Mouse (Mus musculus) intestine, embryonic 14.5 days (tissue): ENCODE measurements around the gene Lysmd4. TPM values are rescaled to one million over a fixed set of nuclear protein-coding genes. Genes with fewer than 3 reads are reported as not detected.

ENCODE experiments used
- ATAC-seq: fragments of 200-750 bp; cut with Nextera tagmentation; replicated peaks from 2 replicates; pipeline ENCODE4 v1.8.0; 2017; ENCODE audit warnings: low read depth, moderate number of reproducible peaks, moderate TSS enrichment, moderate library complexity; ENCODE audit not compliant: low FRiP score, low TSS enrichment
- DNase-seq: peaks from one replicate; pipeline ENCODE4 v3.0.0-alpha.2; 2018; ENCODE audit warnings: low spot score
- H3K27ac ChIP-seq: fragments of 300-500 bp; sonication (generic); 2 replicates; pipeline ENCODE4 v1.5.1; 2014; ENCODE audit warnings: low read depth, mild to moderate bottlenecking, control low read depth
- H3K27me3 ChIP-seq: fragments of 300-500 bp; sonication (generic); replicated peaks from 2 replicates; pipeline ENCODE4 v1.6.1; 2014; ENCODE audit warnings: low read length, control low read depth; ENCODE audit not compliant: control insufficient read depth, insufficient read depth
- H3K36me3 ChIP-seq: fragments of 300-500 bp; sonication (generic); 2 replicates; pipeline ENCODE4 v1.6.1; 2014; ENCODE audit warnings: low read length, control low read depth; ENCODE audit not compliant: control insufficient read depth, insufficient read depth
- H3K4me1 ChIP-seq: fragments of 300-500 bp; sonication (generic); replicated peaks from 2 replicates; pipeline ENCODE4 v1.6.1; 2014; ENCODE audit warnings: low read length, control low read depth, mixed read lengths; ENCODE audit not compliant: control insufficient read depth, insufficient read depth
- H3K4me2 ChIP-seq: fragments of 300-500 bp; sonication (generic); 2 replicates; pipeline ENCODE4 v1.6.1; 2014; ENCODE audit warnings: low read length
- H3K4me3 ChIP-seq: fragments of 300-500 bp; sonication (generic); 2 replicates; pipeline ENCODE4 v1.5.1; 2014; ENCODE audit warnings: low read depth, low read length, control low read depth, mixed read lengths
- H3K9ac ChIP-seq: fragments of 300-500 bp; sonication (generic); 2 replicates; pipeline ENCODE4 v1.6.1; 2014; ENCODE audit warnings: mild to moderate bottlenecking, low read length
- H3K9me3 ChIP-seq: fragments of 300-500 bp; sonication (generic); 2 replicates; pipeline ENCODE4 v1.6.1; 2016; ENCODE audit warnings: low read length, control low read depth; ENCODE audit not compliant: control insufficient read depth
- WGBS: fragments of 180-500 bp; shearing (Covaris S2); extraction: QIAGEN DNeasy Blood & Tissue Kit; methylation state at CpG from one replicate; pipeline ENCODE4 v1.1.7; 2014; 5-methylcytosine and 5-hydroxymethylcytosine counted together
- polyA plus RNA-seq: library from polyadenylated mRNA; unstranded; fragments of >200 nt; fragmentation: Nextera tagmentation; extraction: Ambion mirVana; gene quantifications from 2 replicates; pipeline ENCODE4 v1.2.1, GENCODE M21; 2014

Gene Lysmd4
- polyA plus RNA-seq, 1 experiment from 2014 or later = 10.6 TPM

GRCm38 (mm10) chr7:67227538-67227937 is 5.2 kb downstream of the Lysmd4 start:
- 65% methylated on average over 1 of the region's 1 CpGs for WGBS
- Histone ChIP-seq H3K9me3 (no peaks in the 10 kb centered on the region), H3K36me3 (peaks cover 30% of the 10 kb centered on the region), H3K27ac (no peak overlapping the region), H3K9ac (no peak overlapping the region), H3K4me1 (peaks cover 3% of the 10 kb centered on the region; the same call in 1 of the 2 replicates), H3K4me2 (no peak overlapping the region), H3K4me3 (no peak overlapping the region), H3K27me3 (no peaks in the 10 kb centered on the region)
- ATAC-seq = no peak
- no peak for DNase-seq

GRCm38 (mm10) chr7:67228390-67228789 is 6.0 kb downstream of the Lysmd4 start:
- H3K4me2 ChIP-seq = no peak overlapping the region
- H3K9ac ChIP-seq = no peak overlapping the region
- H3K4me3 ChIP-seq = no peak overlapping the region
- H3K4me1 ChIP-seq = no peaks in the 10 kb centered on the region
- no peak overlapping the region for H3K27ac ChIP-seq
- peaks cover 37% of the 10 kb centered on the region for H3K36me3 ChIP-seq
- DNase-seq (no peak), ATAC-seq (no peak)
- no peaks in the 10 kb centered on the region for H3K27me3 ChIP-seq
- H3K9me3 ChIP-seq = no peaks in the 10 kb centered on the region
- 78% methylated on average over 3 of the region's 3 CpGs for WGBS

- H3K4me1 ChIP-seq = no peaks in the 10 kb centered on the region
- H3K36me3 ChIP-seq = peaks cover 40% of the 10 kb centered on the region
- 85% methylated on average over 5 of the region's 5 CpGs for WGBS
- ATAC-seq (no peak), DNase-seq (peak; percentile 69)
- H3K27me3 ChIP-seq = no peaks in the 10 kb centered on the region
- H3K4me2 ChIP-seq = no peak overlapping the region
- H3K9me3 ChIP-seq = no peaks in the 10 kb centered on the region
- H3K9ac ChIP-seq = no peak overlapping the region
- H3K27ac ChIP-seq = no peak overlapping the region
- no peak overlapping the region for H3K4me3 ChIP-seq
Observed at GRCm38 (mm10) chr7:67228891-67229602, 6.7 kb downstream of the Lysmd4 start.

- no peak overlapping the region for H3K4me3 ChIP-seq
- ATAC-seq = no peak
- H3K27me3 ChIP-seq = no peaks in the 10 kb centered on the region
- no peak overlapping the region for H3K9ac ChIP-seq
- peak; percentile 28 for DNase-seq
- H3K36me3 ChIP-seq = peaks cover 43% of the 10 kb centered on the region
- no peak overlapping the region for H3K4me2 ChIP-seq
- no peak overlapping the region for H3K27ac ChIP-seq
- no peaks in the 10 kb centered on the region for H3K9me3 ChIP-seq
- H3K4me1 ChIP-seq = no peaks in the 10 kb centered on the region
- 93% methylated on average over 3 of the region's 3 CpGs for WGBS
Observed at GRCm38 (mm10) chr7:67229701-67230100, 7.4 kb downstream of the Lysmd4 start.

- Histone ChIP-seq H3K27ac (no peak overlapping the region), H3K9me3 (no peaks in the 10 kb centered on the region), H3K36me3 (peaks cover 44% of the 10 kb centered on the region), H3K9ac (no peak overlapping the region), H3K4me2 (no peak overlapping the region), H3K4me1 (no peaks in the 10 kb centered on the region), H3K4me3 (no peak overlapping the region), H3K27me3 (no peaks in the 10 kb centered on the region)
- ATAC-seq (no peak), DNase-seq (peak; percentile 44)
- WGBS = 93% methylated on average over 3 of the region's 3 CpGs
Observed at GRCm38 (mm10) chr7:67230221-67230620, 7.9 kb downstream of the Lysmd4 start.

GRCm38 (mm10) chr7:67230640-67231140 is 8.3 kb downstream of the Lysmd4 start:
- H3K4me3 ChIP-seq = no peak overlapping the region
- H3K4me1 ChIP-seq = no peaks in the 10 kb centered on the region
- H3K9me3 ChIP-seq = no peaks in the 10 kb centered on the region
- no peak overlapping the region for H3K4me2 ChIP-seq
- WGBS = 73% methylated on average over 3 of the region's 3 CpGs
- H3K36me3 ChIP-seq = peaks cover 48% of the 10 kb centered on the region
- DNase-seq (peak; percentile 48), ATAC-seq (no peak)
- H3K27ac ChIP-seq = no peak overlapping the region
- no peaks in the 10 kb centered on the region for H3K27me3 ChIP-seq
- H3K9ac ChIP-seq = no peak overlapping the region

- Histone ChIP-seq H3K4me3 (no peak overlapping the region), H3K27ac (no peak overlapping the region), H3K4me2 (no peak overlapping the region), H3K36me3 (peaks cover 54% of the 10 kb centered on the region), H3K4me1 (no peaks in the 10 kb centered on the region), H3K27me3 (no peaks in the 10 kb centered on the region), H3K9ac (no peak overlapping the region), H3K9me3 (no peaks in the 10 kb centered on the region)
- WGBS = 91% methylated on average over 14 of the region's 14 CpGs
- peak; percentile 34 for DNase-seq
- no peak for ATAC-seq
Observed at GRCm38 (mm10) chr7:67232504-67232903, 10.2 kb downstream of the Lysmd4 start.

GRCm38 (mm10) chr7:67234797-67235196 is 12.5 kb downstream of the Lysmd4 start:
- Histone ChIP-seq H3K4me2 (no peak overlapping the region), H3K27me3 (no peaks in the 10 kb centered on the region), H3K9me3 (no peaks in the 10 kb centered on the region), H3K27ac (no peak overlapping the region), H3K9ac (no peak overlapping the region), H3K4me3 (no peak overlapping the region), H3K36me3 (peaks cover 70% of the 10 kb centered on the region), H3K4me1 (no peaks in the 10 kb centered on the region)
- ATAC-seq = no peak
- DNase-seq = peak; percentile 23
- 84% methylated on average over 8 of the region's 8 CpGs for WGBS

GRCm38 (mm10) chr7:67236351-67236750 is 14.0 kb downstream of the Lysmd4 start:
- H3K9ac ChIP-seq = no peak overlapping the region
- no peak overlapping the region for H3K4me2 ChIP-seq
- DNase-seq (no peak), ATAC-seq (no peak)
- no peaks in the 10 kb centered on the region for H3K4me1 ChIP-seq
- H3K27ac ChIP-seq = no peak overlapping the region
- H3K36me3 ChIP-seq = peaks cover 74% of the 10 kb centered on the region
- 85% methylated on average over 2 of the region's 2 CpGs for WGBS
- no peaks in the 10 kb centered on the region for H3K9me3 ChIP-seq
- H3K27me3 ChIP-seq = no peaks in the 10 kb centered on the region
- no peak overlapping the region for H3K4me3 ChIP-seq
